Mouse (Mus musculus): ENCODE measurements around the gene Rabgap1l.

DNA sequence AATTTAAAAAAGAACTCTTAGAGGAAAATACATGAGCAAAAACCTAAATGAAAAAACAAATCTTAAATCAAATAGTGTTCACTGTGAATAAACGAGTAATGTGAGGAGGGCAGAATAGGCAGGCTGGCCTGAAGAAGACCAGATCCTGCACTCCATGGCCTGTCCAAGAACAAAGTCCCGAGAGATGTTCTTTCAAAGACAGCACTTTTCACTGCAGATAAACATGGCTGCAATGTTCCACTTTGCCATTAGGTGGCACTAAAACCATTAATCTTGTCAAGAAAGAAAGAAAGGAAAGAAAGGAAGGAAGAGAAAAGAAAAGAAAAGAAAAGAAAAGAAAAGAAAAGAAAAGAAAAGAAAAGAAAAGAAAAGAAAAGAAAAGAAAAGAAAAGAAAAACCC is 49.8 kb downstream of the Rabgap1l start:
- TF ChIP-seq CTCF (IDR thresholded peaks at IDR 0.05) (peak; percentile 84), POLR2A (IDR thresholded peaks at IDR 0.05; ENCODE audit: insufficient read depth, low read depth, low read length) (no peak), EP300 (IDR thresholded peaks at IDR 0.05; ENCODE audit: insufficient read depth, low read depth, low read length) (no peak)
